Mouse (Mus musculus) lung, postnatal 14 days (tissue): Measurements from ENCODE around the gene Dpyd.
A peak's percentile ranks its signal among the peaks of the same experiment; 100 is the strongest.

Source experiments
- DNase-seq: peaks from one replicate; pipeline ENCODE4 v3.0.0; 2021

Dpyd gene

DNA sequence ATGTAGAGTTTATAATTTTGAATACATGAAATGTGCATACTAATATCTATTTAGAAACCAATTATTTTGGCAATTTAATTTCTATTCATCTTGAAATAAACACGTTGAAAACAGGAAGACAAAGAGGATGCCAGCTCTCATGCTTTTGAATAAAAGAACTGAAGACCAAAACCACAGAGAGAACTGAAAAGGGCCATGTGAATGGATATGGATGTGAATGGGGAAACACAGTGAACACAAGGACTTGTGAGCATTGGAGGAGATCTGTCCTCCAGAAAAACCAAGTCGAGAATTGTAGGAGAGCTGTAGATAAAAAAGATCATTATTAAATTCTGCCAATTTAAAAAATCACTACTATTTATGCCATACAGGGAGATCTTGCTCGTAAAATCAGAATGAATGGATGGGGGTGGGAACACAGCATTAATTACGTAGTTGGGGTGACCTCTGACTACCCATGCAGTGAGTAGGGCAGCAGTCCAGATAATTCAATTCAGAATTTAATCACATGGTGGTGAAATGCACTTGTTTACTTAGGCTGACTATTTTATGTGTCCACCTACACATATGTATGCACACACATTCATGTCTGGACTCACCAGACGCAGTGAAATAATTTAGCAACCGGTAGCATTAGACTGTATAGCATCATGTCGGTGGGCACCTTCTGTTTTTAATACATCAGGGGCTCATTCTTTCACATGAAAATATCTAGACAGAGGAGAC, 114.3 kb downstream of the Dpyd start:
- DNase-seq, result no peak

DNA sequence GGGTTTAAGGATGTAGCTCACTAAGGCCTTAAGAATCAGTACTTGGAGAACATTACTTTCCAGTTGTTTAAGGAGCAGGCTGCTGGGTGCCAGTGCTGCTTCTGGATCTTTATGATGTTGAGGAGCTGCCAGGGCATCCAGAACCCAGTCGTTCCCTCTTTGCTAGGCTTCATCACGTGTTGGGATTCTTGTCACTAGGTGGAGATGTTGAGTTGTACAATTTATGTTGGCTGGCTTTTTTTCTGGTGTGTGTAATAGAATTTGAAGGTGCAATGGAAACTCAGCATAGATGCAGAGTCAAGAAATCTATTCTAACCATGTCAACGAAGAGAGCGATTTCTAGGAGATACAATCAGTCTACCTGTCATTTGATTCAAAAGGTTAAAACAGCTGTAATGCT, 118.9 kb downstream of the Dpyd start:
- peak; percentile 4 for DNase-seq

GRCm38 (mm10) chr3:118750269-118750668, 188.3 kb downstream of the Dpyd start:
- no peak for DNase-seq

GRCm38 (mm10) chr3:118753623-118754022, 191.7 kb downstream of the Dpyd start:
- no peak for DNase-seq

GRCm38 (mm10) chr3:118756099-118756498, 194.2 kb downstream of the Dpyd start:
- DNase-seq, result no peak

- DNase-seq, result no peak
Measured at GRCm38 (mm10) chr3:118812885-118813284, 251.0 kb downstream of the Dpyd start.

GRCm38 (mm10) chr3:118850613-118851527, 288.9 kb downstream of the Dpyd start:
- DNase-seq, result no peak

GRCm38 (mm10) chr3:118852711-118853110, 290.8 kb downstream of the Dpyd start:
- DNase-seq, result no peak

GRCm38 (mm10) chr3:118855411-118855810, 293.5 kb downstream of the Dpyd start:
- DNase-seq, result no peak

- peak; percentile 41 for DNase-seq
Measured at GRCm38 (mm10) chr3:118869113-118870107, 307.5 kb downstream of the Dpyd start.

DNA sequence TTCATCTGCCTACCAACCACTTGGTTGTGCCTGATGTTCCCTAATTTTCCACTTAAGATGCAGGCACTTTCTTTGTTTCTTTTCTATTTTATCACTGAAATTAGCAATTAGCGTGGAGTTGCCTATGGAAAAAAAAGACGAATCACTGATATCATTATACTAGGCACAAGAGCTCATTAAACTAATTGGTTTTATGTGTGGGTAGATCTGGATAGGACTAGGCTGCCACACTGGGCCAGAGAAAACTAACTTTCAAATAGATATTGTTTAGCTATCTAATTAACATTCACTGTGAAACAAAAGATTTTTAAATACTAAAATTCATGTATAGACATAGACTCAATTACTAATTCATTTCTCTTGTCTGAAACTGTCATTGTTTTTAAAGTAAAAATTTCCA, 313.9 kb downstream of the Dpyd start:
- DNase-seq, result no peak

- DNase-seq, result no peak
Measured at GRCm38 (mm10) chr3:118899036-118899435, 337.1 kb downstream of the Dpyd start.

DNA sequence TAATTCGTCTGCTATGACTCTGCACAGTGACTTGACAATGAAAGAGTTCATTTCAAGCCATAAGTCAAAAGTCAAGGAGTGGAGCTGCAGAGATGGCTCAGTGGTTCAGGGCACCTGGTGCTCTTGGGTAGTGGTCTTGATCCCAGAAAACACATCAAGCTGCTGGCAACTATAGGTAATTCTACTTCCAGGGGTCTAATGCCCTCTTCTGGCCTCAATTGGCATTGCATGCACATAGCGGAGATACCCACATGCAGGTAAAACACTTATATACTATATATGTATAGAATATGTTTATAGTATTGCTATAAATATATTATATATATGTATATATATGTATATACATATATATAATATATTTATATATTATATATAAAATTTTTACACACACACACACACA, 429.4 kb downstream of the Dpyd start:
- DNase-seq, result no peak

DNA sequence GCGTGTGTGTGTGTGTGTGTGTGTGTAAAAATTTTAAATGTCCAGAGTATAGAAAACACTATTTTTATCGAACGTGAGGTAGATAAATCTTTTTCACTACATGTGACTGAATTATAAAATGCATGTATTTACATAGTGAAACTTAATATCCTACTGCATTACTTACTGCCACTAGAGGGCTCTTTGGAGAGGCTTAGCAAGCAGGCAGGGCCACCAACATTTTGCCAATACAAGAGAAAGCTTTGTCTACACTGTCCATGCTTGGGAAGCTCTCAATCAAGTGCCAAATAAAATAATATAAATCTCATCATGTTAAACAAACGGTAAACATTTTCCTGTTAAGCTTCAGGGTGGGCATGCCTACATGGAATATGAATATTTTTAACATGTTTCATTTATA, 429.9 kb downstream of the Dpyd start:
- DNase-seq, result no peak

- no peak for DNase-seq
Measured at GRCm38 (mm10) chr3:119021255-119021654, 459.3 kb downstream of the Dpyd start.

GRCm38 (mm10) chr3:119042611-119043010, 480.7 kb downstream of the Dpyd start:
- DNase-seq, result no peak

- no peak for DNase-seq
Measured at GRCm38 (mm10) chr3:119056144-119056543, 494.2 kb downstream of the Dpyd start.

- DNase-seq, result no peak
Measured at GRCm38 (mm10) chr3:119063214-119063613, 501.3 kb downstream of the Dpyd start.

DNA sequence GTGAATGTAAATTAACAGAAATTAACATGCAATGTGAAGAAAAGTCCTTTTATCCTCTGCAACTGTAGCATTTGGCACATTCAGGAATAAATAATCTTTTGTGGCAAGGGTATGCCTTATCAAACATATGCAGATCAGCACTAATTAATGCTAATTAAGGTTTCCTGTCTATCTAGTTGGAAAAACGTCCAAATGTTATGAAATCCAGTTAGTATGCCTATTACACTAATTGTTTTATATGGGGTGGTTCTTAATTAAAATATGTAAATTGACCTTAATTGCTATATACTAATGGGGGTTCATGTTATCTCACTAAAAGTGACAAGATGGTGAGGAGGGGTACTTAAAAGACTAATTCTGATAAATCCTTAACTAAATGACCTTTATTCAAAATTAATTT, 501.7 kb downstream of the Dpyd start:
- DNase-seq, result no peak

DNA sequence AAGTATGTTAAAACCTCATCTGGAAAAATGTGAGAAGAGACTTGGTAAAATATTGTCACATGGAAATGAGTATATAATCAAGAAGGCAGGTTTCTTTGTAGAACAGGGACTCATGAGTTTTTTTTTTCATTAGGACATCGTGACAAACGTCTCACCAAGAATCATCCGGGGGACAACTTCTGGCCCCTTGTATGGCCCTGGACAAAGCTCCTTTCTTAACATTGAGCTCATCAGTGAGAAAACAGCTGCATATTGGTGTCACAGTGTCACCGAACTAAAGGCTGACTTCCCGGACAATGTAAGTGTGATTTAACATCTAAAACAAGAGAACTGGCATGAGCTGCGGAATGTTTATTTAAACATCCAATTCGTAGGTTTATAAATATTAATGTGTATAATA, 502.8 kb downstream of the Dpyd start:
- DNase-seq, result no peak

DNA sequence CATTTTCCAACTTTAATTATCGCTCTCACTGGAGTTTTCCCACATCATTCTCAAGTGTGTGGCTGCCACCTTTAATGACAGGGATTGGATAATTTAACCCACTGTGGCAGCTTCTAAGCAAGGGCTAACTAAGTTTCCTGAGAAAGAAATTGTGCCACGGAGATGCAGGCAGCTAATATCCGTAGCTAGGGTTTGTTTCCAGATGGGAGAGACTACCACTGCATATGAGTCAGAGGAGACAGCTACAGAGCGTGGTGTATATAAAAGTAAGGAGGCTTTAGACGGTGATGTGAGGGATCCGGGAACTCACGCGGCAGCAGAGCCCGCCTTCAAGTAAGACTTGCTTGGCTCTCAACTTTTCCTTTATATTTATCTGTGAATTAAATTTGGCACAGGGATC, 505.3 kb downstream of the Dpyd start:
- no peak for DNase-seq

DNA sequence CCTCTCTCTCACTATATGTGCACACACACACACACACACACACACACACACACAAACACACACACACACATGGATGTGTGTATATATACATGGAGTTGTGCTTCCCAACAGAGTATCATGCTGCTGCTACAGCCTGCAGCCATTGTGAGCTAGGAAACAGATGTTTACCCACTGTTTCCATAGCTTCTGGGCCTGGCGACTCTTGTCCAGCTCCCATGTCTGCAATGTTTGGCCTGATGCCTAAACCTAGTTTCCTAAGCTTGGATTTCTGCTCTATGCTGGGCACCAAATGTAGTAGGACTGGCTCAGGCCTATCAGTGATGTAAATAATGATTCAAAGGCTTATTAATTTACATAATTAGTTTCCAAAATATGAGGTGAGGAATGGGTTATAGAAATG, 524.7 kb downstream of the Dpyd start:
- DNase-seq, result no peak
